In genomic region chr3:146761276-146761675, GRCm38 (mm10) we compare ENCODE assay signal across 22 mouse cellular contexts. TPM values are rescaled to one million over a fixed set of nuclear protein-coding genes. Genes with fewer than 3 reads are reported as not detected.
DNase-seq lines count a peak whose midpoint lies in the region; ATAC-seq lines count a peak whose summit lies in the region.
"Had no signal": no experiment of that assay in that cellular context is flagged by ENCODE, and none has a peak within 500 bp of the region (broad histone marks: within the 10 kb centered on the region; RNA-seq: fewer than 3 reads in every experiment).

No protein-coding gene starts in this region.

- no peak overlapping the region for H3K4me3 ChIP-seq in liver, embryonic 11.5 days (ENCODE audit: low read depth, low read length)
- no peak overlapping the region for H3K4me3 ChIP-seq in liver, embryonic 15.5 days (replicated peaks)
- H3K4me3 ChIP-seq in forebrain, embryonic 16.5 days (replicated peaks; ENCODE audit: low read length): no peak overlapping the region
- H3K4me3 ChIP-seq in forebrain, embryonic 13.5 days: no peak overlapping the region
- H3K4me3 ChIP-seq: embryonic facial prominence, embryonic 12.5 days; heart, embryonic 10.5 days; heart, embryonic 15.5 days; hindbrain, embryonic 13.5 days had no signal

- H3K9me3 ChIP-seq in liver, embryonic 11.5 days (ENCODE audit: control insufficient read depth, low read length): no peaks in the 10 kb centered on the region
- no peaks in the 10 kb centered on the region for H3K9me3 ChIP-seq in liver, embryonic 15.5 days (replicated peaks)
- no peaks in the 10 kb centered on the region for H3K9me3 ChIP-seq in forebrain, embryonic 16.5 days (ENCODE audit: control insufficient read depth, low read length)
- no peaks in the 10 kb centered on the region for H3K9me3 ChIP-seq in forebrain, embryonic 13.5 days (replicated peaks)
- H3K9me3 ChIP-seq: embryonic facial prominence, embryonic 12.5 days; heart, embryonic 10.5 days; heart, embryonic 15.5 days; hindbrain, embryonic 13.5 days had no signal

- DNase-seq in adrenal gland, adult 2 months: peak; percentile 42
- DNase-seq in adrenal gland, adult 18-20 months (ENCODE audit: low spot score in 2 of 2): no peak
- DNase-seq in liver, embryonic 11.5 days (ENCODE audit: low spot score): no peak
- DNase-seq in liver: no peak
- no peak for DNase-seq in urinary bladder, adult 18-20 months (ENCODE audit: low spot score in 2 of 2)
- DNase-seq: B cell, adult 2 months; cerebellum, adult 2 months; cerebellum, postnatal 14 days; gastrocnemius, postnatal 36 days; heart, adult 18-20 months; heart, postnatal 14 days had no signal

- 88% methylated on average over 9 of the region's 9 CpGs for WGBS in liver, embryonic 11.5 days
- 61% methylated on average over 9 of the region's 9 CpGs for WGBS in liver, embryonic 15.5 days (ENCODE audit: insufficient replicate concordance)
- WGBS in forebrain, embryonic 16.5 days: 97% methylated on average over 9 of the region's 9 CpGs
- WGBS in forebrain, embryonic 13.5 days: 95% methylated on average over 9 of the region's 9 CpGs

- ATAC-seq in liver, embryonic 11.5 days (replicated peaks; ENCODE audit: low FRiP score): peak; percentile 35; the same call in 1 of the 2 replicates
- peak; percentile 32 for ATAC-seq in liver, embryonic 15.5 days (ENCODE audit: insufficient read depth)
- ATAC-seq in forebrain, embryonic 16.5 days: no peak
- no peak for ATAC-seq in forebrain, embryonic 13.5 days
- ATAC-seq: activated CD4-positive, CD25-positive, alpha-beta regulatory T cell, adult 4 months; forebrain, embryonic 14.5 days; hindbrain, postnatal 0 days; Patski had no signal

- H3K27ac ChIP-seq in liver, embryonic 11.5 days (ENCODE audit: low read depth, low read length): no peak overlapping the region
- H3K27ac ChIP-seq in liver, embryonic 15.5 days (replicated peaks): no peak overlapping the region
- no peak overlapping the region for H3K27ac ChIP-seq in forebrain, embryonic 16.5 days (ENCODE audit: low read length)
- no peak overlapping the region for H3K27ac ChIP-seq in forebrain, embryonic 13.5 days
- H3K27ac ChIP-seq: embryonic facial prominence, embryonic 12.5 days; heart, embryonic 10.5 days; heart, embryonic 15.5 days; hindbrain, embryonic 13.5 days; hindbrain, postnatal 0 days had no signal

- H3K9ac ChIP-seq in liver, embryonic 11.5 days (ENCODE audit: low read depth, low read length): no peak overlapping the region
- no peak overlapping the region for H3K9ac ChIP-seq in liver, embryonic 15.5 days
- H3K9ac ChIP-seq in forebrain, embryonic 16.5 days (replicated peaks; ENCODE audit: low read depth, low read length): no peak overlapping the region
- H3K9ac ChIP-seq in forebrain, embryonic 13.5 days: no peak overlapping the region
- H3K9ac ChIP-seq: embryonic facial prominence, embryonic 12.5 days; heart, embryonic 15.5 days; hindbrain, embryonic 13.5 days had no signal

- H3K36me3 ChIP-seq in liver, embryonic 11.5 days (ENCODE audit: control insufficient read depth, insufficient read depth, low read length): no peaks in the 10 kb centered on the region
- H3K36me3 ChIP-seq in liver, embryonic 15.5 days (replicated peaks): no peaks in the 10 kb centered on the region; the same call in 1 of the 2 replicates
- H3K36me3 ChIP-seq in forebrain, embryonic 16.5 days (ENCODE audit: control insufficient read depth, insufficient read depth): no peaks in the 10 kb centered on the region
- no peaks in the 10 kb centered on the region for H3K36me3 ChIP-seq in forebrain, embryonic 13.5 days (ENCODE audit: poor library complexity, severe bottlenecking)
- H3K36me3 ChIP-seq: embryonic facial prominence, embryonic 12.5 days; heart, embryonic 10.5 days; heart, embryonic 15.5 days had no signal

- peaks cover 18% of the 10 kb centered on the region for H3K4me1 ChIP-seq in liver, embryonic 11.5 days (replicated peaks; ENCODE audit: control insufficient read depth, insufficient read depth, low read length)
- peaks cover 41% of the 10 kb centered on the region for H3K4me1 ChIP-seq in liver, embryonic 15.5 days (replicated peaks)
- peaks cover 1% of the 10 kb centered on the region; the same call in 1 of the 2 replicates for H3K4me1 ChIP-seq in forebrain, embryonic 16.5 days (replicated peaks; ENCODE audit: control insufficient read depth, insufficient read depth, low read length)
- H3K4me1 ChIP-seq in forebrain, embryonic 13.5 days: peaks cover 14% of the 10 kb centered on the region

- H3K4me2 ChIP-seq in liver, embryonic 11.5 days: no peak overlapping the region
- H3K4me2 ChIP-seq in liver, embryonic 15.5 days: no peak overlapping the region
- no peak overlapping the region for H3K4me2 ChIP-seq in forebrain, embryonic 16.5 days (ENCODE audit: low read length)
- no peak overlapping the region for H3K4me2 ChIP-seq in forebrain, embryonic 13.5 days
- H3K4me2 ChIP-seq: embryonic facial prominence, embryonic 12.5 days; heart, embryonic 15.5 days; hindbrain, embryonic 13.5 days had no signal

- H3K27me3 ChIP-seq in liver, embryonic 11.5 days (replicated peaks; ENCODE audit: control insufficient read depth, insufficient read depth, low read length): no peaks in the 10 kb centered on the region
- no peaks in the 10 kb centered on the region for H3K27me3 ChIP-seq in liver, embryonic 15.5 days
- no peaks in the 10 kb centered on the region for H3K27me3 ChIP-seq in forebrain, embryonic 16.5 days (replicated peaks; ENCODE audit: control insufficient read depth, insufficient read depth, low read length)
- H3K27me3 ChIP-seq in forebrain, embryonic 13.5 days: no peaks in the 10 kb centered on the region
- H3K27me3 ChIP-seq: embryonic facial prominence, embryonic 12.5 days; heart, embryonic 15.5 days; hindbrain, embryonic 13.5 days; Patski had no signal

RNA-seq across cellular contexts. Expression of gene Prkacb, which starts 51.5 kb away (rescaled TPM):
- 100 to 1,000 TPM in 1 of 2 experiments, 10 to 100 TPM in 1; 92.9 to 124 TPM for total RNA-seq in adrenal gland, adult 2 months (2021)
- 29.8 and 38.8 TPM in 2 replicates for polyA plus RNA-seq in adrenal gland, adult 2 months (2012; rRNA removed)
- total RNA-seq in adrenal gland, adult 18-20 months (2021): 100 to 1,000 TPM in 1 of 2 experiments, 10 to 100 TPM in 1; 99.8 to 120 TPM
- 38.6 and 40.2 TPM in 2 replicates for polyA plus RNA-seq in liver, embryonic 11.5 days (2014; fragmentation: Nextera tagmentation; extraction: Ambion mirVana)
- 12.4 and 13.0 TPM in 2 replicates for polyA plus RNA-seq in liver, embryonic 15.5 days (2015; fragmentation: Nextera tagmentation; extraction: Ambion mirVana)
- 190 and 195 TPM in 2 replicates for polyA plus RNA-seq in forebrain, embryonic 16.5 days (2015; fragmentation: Nextera tagmentation; extraction: Ambion mirVana)
- 92.7 and 104 TPM in 2 replicates for polyA plus RNA-seq in forebrain, embryonic 13.5 days (2015; fragmentation: Nextera tagmentation; extraction: Ambion mirVana)

Comparison
In these comparisons a context has a peak if more than half of its experiments do, and no peak if none do; other contexts are left out.
1. ATAC-seq: peak in liver, embryonic 11.5 days (single experiment) and liver, embryonic 15.5 days (single experiment); none in forebrain, embryonic 16.5 days (single experiment) and forebrain, embryonic 13.5 days (single experiment).